Mouse (Mus musculus) cortical plate, adult 2 months (tissue): ENCODE measurements around the gene Zbtb38.

Experiments
- CTCF ChIP-seq: fragments of 200-500 bp; IDR thresholded peaks from 2 replicates; pipeline ENCODE4 v1.5.1; 2011; ENCODE audit warnings: mild to moderate bottlenecking, control low read depth, low read length; ENCODE audit not compliant: insufficient read depth; ENCODE audit errors: extremely low read depth
- POLR2A ChIP-seq: fragments of 200-500 bp; IDR thresholded peaks from 2 replicates; pipeline ENCODE4 v1.6.1; 2011; ENCODE audit warnings: mild to moderate bottlenecking, low read length, control low read depth; ENCODE audit not compliant: insufficient read depth; ENCODE audit errors: extremely low read depth

GRCm38 (mm10) chr9:96659801-96660200 is 92.8 kb downstream of the Zbtb38 start:
- TF ChIP-seq CTCF = no peak
- no peak for TF ChIP-seq POLR2A
